Mouse (Mus musculus) forebrain, embryonic 14.5 days (tissue): ENCODE measurements around the gene Sertad2. TPM values are rescaled to one million over a fixed set of nuclear protein-coding genes. Genes with fewer than 3 reads are reported as not detected.

Source experiments
- ATAC-seq: fragments of 200-750 bp; cut with Nextera tagmentation; 2 replicates; pipeline ENCODE4 v1.8.0; 2017; ENCODE audit warnings: mild to moderate bottlenecking, moderate library complexity
- DNase-seq: peaks from one replicate; pipeline ENCODE4 v3.0.0-alpha.2; 2015; ENCODE audit warnings: low spot score
- H3K27ac ChIP-seq: fragments of 300-500 bp; sonication (generic); 2 replicates; pipeline ENCODE4 v1.5.1; 2014; ENCODE audit warnings: low read depth, mild to moderate bottlenecking, control low read depth, low read length, moderate library complexity
- H3K27me3 ChIP-seq: fragments of 300-500 bp; sonication (generic); replicated peaks from 2 replicates; pipeline ENCODE4 v1.6.1; 2014; ENCODE audit warnings: low read length, control low read depth, mixed read lengths; ENCODE audit not compliant: control insufficient read depth, insufficient read depth
- H3K36me3 ChIP-seq: fragments of 300-500 bp; sonication (generic); 2 replicates; pipeline ENCODE4 v1.6.1; 2014; ENCODE audit warnings: low read length, control low read depth; ENCODE audit not compliant: control insufficient read depth, insufficient read depth
- H3K4me1 ChIP-seq: fragments of 300-500 bp; sonication (generic); 2 replicates; pipeline ENCODE4 v1.6.1; 2014; ENCODE audit warnings: antibody characterized with exemption, low read length, control low read depth; ENCODE audit not compliant: control insufficient read depth, insufficient read depth
- H3K4me2 ChIP-seq: fragments of 300-500 bp; sonication (generic); 2 replicates; pipeline ENCODE4 v1.6.1; 2014; ENCODE audit warnings: mild to moderate bottlenecking, control low read depth, low read length
- H3K4me3 ChIP-seq: fragments of 300-500 bp; sonication (generic); 2 replicates; pipeline ENCODE4 v1.5.1; 2014; ENCODE audit warnings: low read depth, low read length, control low read depth
- H3K9ac ChIP-seq: fragments of 300-500 bp; sonication (generic); 2 replicates; pipeline ENCODE4 v1.6.1; 2014; ENCODE audit warnings: mild to moderate bottlenecking, low read length, control low read depth, moderate library complexity
- H3K9me3 ChIP-seq: fragments of 300-500 bp; sonication (generic); replicated peaks from 2 replicates; pipeline ENCODE4 v1.6.1; 2016; ENCODE audit warnings: low read length, control low read depth, mixed read lengths; ENCODE audit not compliant: control insufficient read depth
- WGBS: fragments of 180-500 bp; shearing (Covaris S2); extraction: QIAGEN DNeasy Blood & Tissue Kit; methylation state at CpG from one replicate; pipeline ENCODE4 v1.1.7; 2014; 5-methylcytosine and 5-hydroxymethylcytosine counted together
- polyA plus RNA-seq: library from polyadenylated mRNA; unstranded; fragments of >200 nt; fragmentation: Nextera tagmentation; extraction: Ambion mirVana; gene quantifications from 2 replicates; pipeline ENCODE4 v1.2.1, GENCODE M21; 2014

The Sertad2 gene
- polyA plus RNA-seq, 1 experiment from 2014 or later = 23.2 TPM

DNA sequence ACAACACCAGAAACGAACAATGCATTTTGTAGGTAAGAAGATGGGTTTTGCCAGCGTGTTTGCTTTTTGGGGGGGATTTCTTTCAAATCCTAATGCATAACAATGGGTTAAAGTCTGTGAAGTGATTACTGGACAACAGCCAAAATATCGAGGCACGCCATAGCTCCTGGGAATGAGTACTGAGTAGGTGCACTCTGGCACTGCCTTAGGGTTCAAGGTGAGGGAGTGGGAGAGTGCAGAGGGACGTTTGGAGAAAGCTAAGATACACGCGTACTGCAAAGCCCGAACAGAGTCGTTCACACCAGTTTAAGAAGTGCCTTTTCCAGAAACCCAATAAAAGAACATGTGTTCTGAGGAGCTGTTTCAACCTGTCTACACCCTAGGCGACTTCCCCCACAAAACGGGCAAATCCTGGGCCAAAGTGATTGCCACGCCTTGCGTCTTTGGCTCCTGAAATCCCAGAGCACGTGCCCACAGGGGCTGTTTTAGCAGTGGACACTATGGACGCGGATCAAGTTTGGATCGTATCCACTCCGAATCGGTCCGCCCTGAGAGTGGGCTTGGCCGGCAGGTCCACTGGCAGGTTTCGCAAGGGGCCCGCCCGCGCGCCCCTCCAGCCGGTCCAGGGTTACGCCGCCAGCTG lies 937 bp upstream of the Sertad2 start:
- Histone ChIP-seq H3K36me3 (no peaks in the 10 kb centered on the region), H3K9ac (peak overlapping the region; percentile 68), H3K4me1 (peaks cover 15% of the 10 kb centered on the region; the same call in 1 of the 2 replicates), H3K27me3 (no peaks in the 10 kb centered on the region), H3K27ac (peak overlapping the region; percentile 92; the same call in 1 of the 2 replicates), H3K4me3 (peak overlapping the region; percentile 85), H3K4me2 (peak overlapping the region; percentile 75), H3K9me3 (no peaks in the 10 kb centered on the region)
- WGBS = under 1% methylated on average over 26 of the region's 29 CpGs
- DNase-seq (peak; percentile 61), ATAC-seq (0 out of 2 replicates have a peak, but pooled peaks have one; percentile 0)

DNA sequence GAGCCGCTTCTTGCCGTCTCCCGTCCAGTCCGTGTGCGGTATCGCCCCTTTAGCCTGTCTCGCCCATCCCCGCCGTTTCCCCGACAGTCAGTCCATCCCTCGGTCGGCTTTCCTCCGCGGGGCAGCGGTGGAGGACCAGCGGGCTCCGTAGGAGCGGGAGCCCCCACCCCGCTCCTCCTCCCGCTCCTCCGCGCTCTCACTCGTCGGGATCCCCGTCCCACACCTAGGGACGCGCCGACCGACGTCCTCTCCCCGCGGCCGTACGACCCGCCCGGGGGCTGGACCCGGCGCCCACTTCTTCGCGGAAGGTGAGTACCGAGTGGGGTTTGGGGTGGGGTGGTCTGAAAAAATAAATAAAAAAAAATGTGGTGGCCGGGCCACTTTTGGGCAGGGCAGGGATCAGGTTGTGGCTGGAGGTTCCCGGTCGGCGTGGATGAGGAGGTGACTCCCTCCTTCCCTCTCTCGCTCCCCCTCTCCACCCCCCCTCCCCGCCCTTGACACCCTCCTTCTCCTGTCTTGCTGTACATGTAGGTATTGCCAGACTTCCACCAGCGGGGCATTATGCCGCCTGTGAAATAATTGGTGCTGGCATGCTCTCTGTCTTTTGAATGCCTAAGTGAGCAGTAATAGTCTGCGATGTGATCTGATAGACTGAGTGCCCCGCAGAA lies 534 bp downstream of the Sertad2 start:
- Histone ChIP-seq H3K4me2 (peak overlapping the region; percentile 61), H3K27me3 (no peaks in the 10 kb centered on the region), H3K9ac (peak overlapping the region; percentile 76), H3K27ac (peak overlapping the region; percentile 92), H3K4me1 (peaks cover 15% of the 10 kb centered on the region; the same call in 1 of the 2 replicates), H3K9me3 (no peaks in the 10 kb centered on the region), H3K36me3 (no peaks in the 10 kb centered on the region), H3K4me3 (peak overlapping the region; percentile 85)
- ATAC-seq (peak; percentile 30), DNase-seq (peak; percentile 88)
- WGBS = under 1% methylated on average over 50 of the region's 51 CpGs

DNA sequence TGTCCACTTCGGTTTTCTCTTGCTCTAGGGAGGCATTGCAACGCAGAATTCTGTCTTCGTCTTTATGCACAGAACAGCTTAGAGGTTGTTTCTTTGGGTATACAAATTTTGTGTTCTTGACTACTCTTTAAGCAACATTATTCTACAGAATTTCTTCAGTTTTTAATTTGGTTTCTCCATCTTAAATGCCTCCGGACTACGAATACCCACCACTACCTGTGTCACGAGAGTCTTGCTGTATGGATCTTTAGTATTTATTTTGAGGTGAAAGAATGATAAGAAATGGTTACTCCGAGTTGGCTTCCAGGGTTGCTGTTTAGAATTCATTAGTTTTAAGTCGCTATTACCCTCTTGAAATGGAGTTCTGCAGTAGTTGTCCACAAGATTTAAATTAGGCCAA lies 1.3 kb downstream of the Sertad2 start:
- H3K9ac ChIP-seq = peak overlapping the region; percentile 76; the same call in 1 of the 2 replicates
- H3K36me3 ChIP-seq = no peaks in the 10 kb centered on the region
- no peak for DNase-seq
- peak overlapping the region; percentile 61 for H3K4me2 ChIP-seq
- H3K4me3 ChIP-seq = peak overlapping the region; percentile 85
- H3K4me1 ChIP-seq = peaks cover 15% of the 10 kb centered on the region; the same call in 1 of the 2 replicates
- H3K27me3 ChIP-seq = no peaks in the 10 kb centered on the region
- ATAC-seq = no peak
- no peaks in the 10 kb centered on the region for H3K9me3 ChIP-seq
- H3K27ac ChIP-seq = no peak overlapping the region
- WGBS = 41% methylated on average over 8 of the region's 8 CpGs

DNA sequence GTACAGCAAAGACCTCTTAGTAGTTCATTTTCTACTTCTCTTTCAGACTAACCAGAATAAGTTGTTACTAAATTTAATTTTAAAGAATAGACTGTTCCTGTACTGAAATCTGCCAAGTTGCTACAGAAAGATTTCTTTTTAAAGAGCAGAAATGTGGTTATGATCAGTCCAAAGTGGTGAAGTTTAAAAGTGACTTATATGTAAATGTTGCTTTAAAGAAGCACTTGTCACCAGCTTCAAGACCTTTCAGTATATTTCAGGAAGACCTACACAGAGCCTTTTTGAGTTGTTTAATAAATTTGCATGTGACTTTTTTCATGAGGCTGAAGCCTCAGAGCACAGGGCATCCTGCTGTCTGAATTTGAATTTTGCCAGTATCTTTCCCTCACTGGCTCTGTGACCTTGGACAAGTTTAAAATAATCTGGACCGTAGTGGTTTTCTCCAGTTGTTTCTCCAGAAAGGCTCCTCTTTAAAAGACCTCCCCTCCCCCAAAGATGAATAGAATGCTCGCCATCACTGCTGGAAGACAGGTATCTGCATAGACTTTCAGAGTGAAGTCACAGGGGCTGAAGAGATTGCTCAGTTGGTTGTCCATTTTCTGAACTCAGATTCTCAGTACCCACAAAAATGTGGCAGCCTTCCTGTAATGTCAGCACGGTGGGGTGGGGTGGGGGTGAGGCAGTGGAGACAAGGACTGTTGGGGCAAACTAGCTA lies 1.9 kb downstream of the Sertad2 start:
- ATAC-seq (no peak), DNase-seq (no peak)
- WGBS = 44% methylated on average over 3 of the region's 3 CpGs
- no peak overlapping the region for H3K9ac ChIP-seq
- no peaks in the 10 kb centered on the region for H3K27me3 ChIP-seq
- peak overlapping the region; percentile 61; the same call in 1 of the 2 replicates for H3K4me2 ChIP-seq
- H3K9me3 ChIP-seq = no peaks in the 10 kb centered on the region
- no peak overlapping the region for H3K4me3 ChIP-seq
- H3K36me3 ChIP-seq = no peaks in the 10 kb centered on the region
- H3K27ac ChIP-seq = no peak overlapping the region
- peaks cover 15% of the 10 kb centered on the region; the same call in 1 of the 2 replicates for H3K4me1 ChIP-seq

DNA sequence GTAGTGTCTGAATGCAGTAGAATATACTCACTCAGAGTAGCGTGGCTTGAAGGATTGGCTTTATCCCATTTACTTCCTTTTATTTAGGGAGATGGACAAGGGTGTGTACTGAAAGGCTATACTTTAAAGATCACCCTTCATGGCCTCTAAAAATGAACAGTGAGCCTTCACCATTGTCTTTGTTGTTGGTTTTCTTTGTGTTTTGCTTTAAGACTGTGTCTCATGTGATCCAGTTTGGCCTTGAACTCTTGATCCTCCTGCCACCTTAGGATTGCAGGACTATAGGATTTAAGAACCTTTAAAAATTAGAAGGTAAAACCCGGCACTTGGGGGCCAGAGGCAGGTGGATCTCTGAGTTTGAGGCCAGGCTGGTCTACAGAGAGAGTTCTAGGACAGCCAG lies 6.4 kb downstream of the Sertad2 start:
- ATAC-seq (no peak), DNase-seq (no peak)
- WGBS = 76% methylated on average over 2 of the region's 2 CpGs
- Histone ChIP-seq H3K27ac (no peak overlapping the region), H3K36me3 (no peaks in the 10 kb centered on the region), H3K4me2 (no peak overlapping the region), H3K4me3 (no peak overlapping the region), H3K9ac (no peak overlapping the region), H3K4me1 (peaks cover 5% of the 10 kb centered on the region; the same call in 1 of the 2 replicates), H3K9me3 (no peaks in the 10 kb centered on the region), H3K27me3 (no peaks in the 10 kb centered on the region)

DNA sequence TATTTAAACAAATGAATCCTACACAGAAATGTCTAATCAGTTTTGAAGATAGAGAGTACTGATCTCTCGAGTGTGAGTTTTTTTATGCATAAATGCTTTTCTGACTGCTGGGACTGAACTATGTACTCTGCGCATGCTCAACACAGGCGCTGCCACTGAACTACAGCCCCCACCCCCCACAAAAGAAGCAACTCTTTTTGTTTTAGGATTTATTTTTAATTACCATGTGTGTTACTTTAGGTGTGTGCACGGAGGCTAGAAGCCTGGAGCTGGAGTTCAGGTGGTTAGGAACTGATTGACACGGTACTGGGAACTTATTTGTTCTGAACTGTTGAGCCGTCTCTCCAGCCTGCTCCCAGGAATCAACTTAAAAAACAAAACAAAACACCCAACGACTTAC lies 7.1 kb downstream of the Sertad2 start:
- Histone ChIP-seq H3K27ac (no peak overlapping the region), H3K4me1 (no peaks in the 10 kb centered on the region; the same call in 1 of the 2 replicates), H3K9ac (no peak overlapping the region), H3K9me3 (no peaks in the 10 kb centered on the region), H3K27me3 (no peaks in the 10 kb centered on the region), H3K4me2 (no peak overlapping the region), H3K4me3 (no peak overlapping the region), H3K36me3 (no peaks in the 10 kb centered on the region)
- 49% methylated on average over 7 of the region's 7 CpGs for WGBS
- ATAC-seq (no peak), DNase-seq (no peak)

DNA sequence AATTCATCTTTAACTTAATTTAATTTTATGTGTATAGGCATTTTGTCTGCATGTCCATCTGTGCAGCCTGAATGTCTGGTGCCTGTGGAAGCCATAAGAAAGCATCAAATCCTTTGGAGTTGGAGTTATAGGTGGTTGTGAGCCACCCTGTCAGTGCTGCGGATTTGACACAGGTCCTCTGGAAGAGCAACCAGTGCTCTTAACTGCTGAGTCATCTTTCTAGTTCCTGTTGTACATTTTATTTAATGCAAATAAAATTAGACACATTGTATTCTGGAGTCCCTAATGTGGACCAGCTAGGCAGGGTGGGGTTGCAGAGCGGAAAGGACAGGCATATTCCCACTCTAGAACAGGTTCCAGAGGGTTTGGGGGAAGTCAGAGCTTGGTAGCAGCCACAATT lies 9.0 kb downstream of the Sertad2 start:
- Histone ChIP-seq H3K4me3 (no peak overlapping the region), H3K36me3 (no peaks in the 10 kb centered on the region), H3K27ac (no peak overlapping the region), H3K4me1 (no peaks in the 10 kb centered on the region), H3K9me3 (no peaks in the 10 kb centered on the region), H3K9ac (no peak overlapping the region), H3K4me2 (no peak overlapping the region), H3K27me3 (no peaks in the 10 kb centered on the region)
- no peak for ATAC-seq
- 98% methylated on average over 2 of the region's 2 CpGs for WGBS
- no peak for DNase-seq

DNA sequence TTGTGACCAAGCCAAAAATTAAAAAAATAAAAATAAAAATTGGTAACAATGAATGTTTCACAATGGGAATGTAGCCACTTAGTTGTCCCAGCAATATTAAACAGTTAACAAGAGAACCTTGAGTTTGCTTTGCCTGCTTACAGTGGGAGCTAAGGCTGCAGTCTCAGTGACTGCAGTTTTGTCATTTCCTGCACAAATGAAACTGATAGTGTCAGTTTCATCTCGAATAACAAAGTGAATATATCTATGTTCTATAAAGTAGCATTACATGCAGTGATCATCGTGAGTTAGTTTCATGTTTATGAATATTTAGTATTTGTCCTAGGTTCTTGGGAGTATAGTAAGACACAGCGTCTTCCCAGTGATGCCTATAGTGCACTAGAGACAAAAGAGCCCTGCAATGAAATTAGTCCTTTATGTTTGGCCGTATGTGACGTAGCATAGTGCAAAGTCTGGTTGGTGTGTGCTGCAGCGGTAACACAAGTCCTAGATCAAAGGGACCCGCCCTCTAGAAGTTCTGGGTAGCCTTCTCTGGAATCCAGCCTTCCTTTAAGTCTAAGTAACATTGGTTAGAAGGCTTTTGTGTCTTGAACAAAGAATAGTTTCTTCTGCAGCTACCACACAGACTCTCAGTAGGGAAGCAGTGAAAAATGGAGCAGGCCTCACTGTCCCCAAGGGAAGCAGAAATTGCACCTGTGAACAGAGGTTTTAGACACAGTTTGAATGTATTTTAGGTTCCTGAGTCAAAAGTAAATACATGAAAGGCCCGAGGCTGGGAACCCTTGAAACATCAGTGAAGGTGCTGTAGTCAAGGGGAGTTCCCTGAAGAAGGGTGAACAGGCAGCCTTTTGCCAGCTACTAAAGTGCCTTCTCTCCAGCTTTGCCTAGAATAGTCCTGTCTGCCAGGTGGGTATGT lies 10.0 kb downstream of the Sertad2 start:
- no peak overlapping the region for H3K27ac ChIP-seq

More for the DNA sequence above, 10.0 kb downstream of the Sertad2 start:
- Histone ChIP-seq H3K4me2 (no peak overlapping the region), H3K9ac (no peak overlapping the region), H3K9me3 (no peaks in the 10 kb centered on the region), H3K27me3 (no peaks in the 10 kb centered on the region), H3K36me3 (no peaks in the 10 kb centered on the region), H3K4me3 (no peak overlapping the region), H3K4me1 (no peaks in the 10 kb centered on the region)
- DNase-seq (no peak), ATAC-seq (no peak)
- WGBS = 55% methylated on average over 8 of the region's 8 CpGs
